Mouse (Mus musculus) erythroid progenitor cell, adult 5-6 weeks (primary cell): ENCODE data around the gene Pex10. TPM values are rescaled to one million over a fixed set of nuclear protein-coding genes. Genes with fewer than 3 reads are reported as not detected.

Source experiments
- total RNA-seq, 2 experiments: library from RNA; stranded (forward) in 1 of 2; stranded (reverse) in 1 of 2; fragments of 150-400 nt in 1 of 2; fragments of 186-747, 209-891 nt in 1 of 2; gene quantifications; 2 replicates each; pipeline versions ENCODE4 v1.2.3 to v1.2.4; 2015 to 2017; ENCODE audit warnings: low replicate concordance in 2 of 2

Pex10 gene
- total RNA-seq, 2 experiments from 2014 or later: 0.91 to 4.6 TPM

Other genes starting within 250 kb of the Pex10 start
- gene Ttc34, start 229.6 kb upstream of the Pex10 start, total RNA-seq (2015; ENCODE audit: low replicate concordance): not detected in 2 replicates
- gene Ttc34, start 229.6 kb upstream of the Pex10 start, total RNA-seq (2017; ENCODE audit: low replicate concordance): not detected in 2 replicates
- gene Mmel1, start 197.4 kb upstream of the Pex10 start, total RNA-seq (2015; ENCODE audit: low replicate concordance): 5.9 and 10.1 TPM in 2 replicates
- gene Mmel1, start 197.4 kb upstream of the Pex10 start, total RNA-seq (2017; ENCODE audit: low replicate concordance): 6.4 and 14.4 TPM in 2 replicates
- gene Fam213b, start 167.9 kb upstream of the Pex10 start, total RNA-seq (2015; ENCODE audit: low replicate concordance): 2.5 and 13.7 TPM in 2 replicates
- 6.1 and 13.0 TPM in 2 replicates for gene Fam213b, start 167.9 kb upstream of the Pex10 start, total RNA-seq (2017; ENCODE audit: low replicate concordance)
- gene Tnfrsf14, start 138.5 kb upstream of the Pex10 start, total RNA-seq (2015; ENCODE audit: low replicate concordance): 845 and 899 TPM in 2 replicates
- gene Tnfrsf14, start 138.5 kb upstream of the Pex10 start, total RNA-seq (2017; ENCODE audit: low replicate concordance): 775 and 1,097 TPM in 2 replicates
- gene Hes5, start 106.1 kb upstream of the Pex10 start, total RNA-seq (2015; ENCODE audit: low replicate concordance): not detected in 2 replicates
- gene Hes5, start 106.1 kb upstream of the Pex10 start, total RNA-seq (2017; ENCODE audit: low replicate concordance): not detected in 2 replicates
- gene Pank4, start 102.9 kb upstream of the Pex10 start, total RNA-seq (2015; ENCODE audit: low replicate concordance): 61.3 and 78.0 TPM in 2 replicates
- 40.0 and 50.1 TPM in 2 replicates for gene Pank4, start 102.9 kb upstream of the Pex10 start, total RNA-seq (2017; ENCODE audit: low replicate concordance)
- gene Plch2, start 10.2 kb upstream of the Pex10 start, total RNA-seq (2015; ENCODE audit: low replicate concordance): not detected in 2 replicates
- gene Plch2, start 10.2 kb upstream of the Pex10 start, total RNA-seq (2017; ENCODE audit: low replicate concordance): not detected in 2 replicates
- 43.6 and 74.2 TPM in 2 replicates for gene Rer1, start 19.4 kb downstream of the Pex10 start, total RNA-seq (2015; ENCODE audit: low replicate concordance)
- 48.6 and 57.6 TPM in 2 replicates for gene Rer1, start 19.4 kb downstream of the Pex10 start, total RNA-seq (2017; ENCODE audit: low replicate concordance)
- 2.5 TPM in 1 of 2 replicates, not detected in the other for gene Morn1, start 19.6 kb downstream of the Pex10 start, total RNA-seq (2015; ENCODE audit: low replicate concordance)
- 0.08 TPM in 1 of 2 replicates, not detected in the other for gene Morn1, start 19.6 kb downstream of the Pex10 start, total RNA-seq (2017; ENCODE audit: low replicate concordance)
- gene Ski, start 155.6 kb downstream of the Pex10 start, total RNA-seq (2015; ENCODE audit: low replicate concordance): 5.0 and 9.7 TPM in 2 replicates
- gene Ski, start 155.6 kb downstream of the Pex10 start, total RNA-seq (2017; ENCODE audit: low replicate concordance): 1.7 and 2.7 TPM in 2 replicates
- 4.0 and 6.7 TPM in 2 replicates for gene Faap20, start 182.8 kb downstream of the Pex10 start, total RNA-seq (2015; ENCODE audit: low replicate concordance)
- 2.1 and 2.2 TPM in 2 replicates for gene Faap20, start 182.8 kb downstream of the Pex10 start, total RNA-seq (2017; ENCODE audit: low replicate concordance)